Mouse (Mus musculus) thymus, postnatal 4 days (tissue): ENCODE measurements around the gene Trim37.

Experiments
- DNase-seq: peaks from one replicate; pipeline ENCODE4 v3.0.0; 2021

Trim37 gene

GRCm38 (mm10) chr11:87126824-87127816 is at the start of gene Trim37:
Gene Trim37, plus strand, starts transcription at chr11:87127077.
- DNase-seq, result peak; percentile 86

GRCm38 (mm10) chr11:87083712-87084111 is 43.2 kb upstream of the Trim37 start:
- no peak for DNase-seq

- no peak for DNase-seq
Measured at GRCm38 (mm10) chr11:87085461-87085860, 41.4 kb upstream of the Trim37 start.

- DNase-seq, result peak; percentile 79
Measured at GRCm38 (mm10) chr11:87086290-87086984, 40.4 kb upstream of the Trim37 start, which contains the start of gene Smg8. Gene Smg8, minus strand, starts transcription at chr11:87086774.

- no peak for DNase-seq
Measured at GRCm38 (mm10) chr11:87087142-87087541, 39.7 kb upstream of the Trim37 start.

- DNase-seq, result no peak
Measured at GRCm38 (mm10) chr11:87108409-87108754, 18.5 kb upstream of the Trim37 start, which contains the start of gene Prr11. Gene Prr11, minus strand, starts transcription at chr11:87108708.

- DNase-seq, result peak; percentile 93
Measured at GRCm38 (mm10) chr11:87108755-87109518, 17.9 kb upstream of the Trim37 start, which contains the start of gene Ska2. Gene Ska2, plus strand, starts transcription at chr11:87109234.

GRCm38 (mm10) chr11:87109519-87110171 is 17.2 kb upstream of the Trim37 start:
- peak; percentile 61 for DNase-seq

GRCm38 (mm10) chr11:87110172-87110909 is 16.5 kb upstream of the Trim37 start:
- no peak for DNase-seq

- DNase-seq, result no peak
Measured at GRCm38 (mm10) chr11:87121864-87122263, 5.0 kb upstream of the Trim37 start.

GRCm38 (mm10) chr11:87125562-87125961 is 1.3 kb upstream of the Trim37 start:
- no peak for DNase-seq

- DNase-seq, result no peak
Measured at GRCm38 (mm10) chr11:87126281-87126823, 525 bp upstream of the Trim37 start.

- no peak for DNase-seq
Measured at GRCm38 (mm10) chr11:87136233-87136632, 9.4 kb downstream of the Trim37 start.

- DNase-seq, result no peak
Measured at GRCm38 (mm10) chr11:87158012-87158411, 31.1 kb downstream of the Trim37 start.

- DNase-seq, result no peak
Measured at GRCm38 (mm10) chr11:87162687-87163086, 35.8 kb downstream of the Trim37 start.

GRCm38 (mm10) chr11:87163751-87164150 is 36.9 kb downstream of the Trim37 start:
- DNase-seq, result no peak

- no peak for DNase-seq
Measured at GRCm38 (mm10) chr11:87173625-87174024, 46.7 kb downstream of the Trim37 start.

GRCm38 (mm10) chr11:87175031-87175430 is 48.2 kb downstream of the Trim37 start:
- no peak for DNase-seq

- DNase-seq, result no peak
Measured at GRCm38 (mm10) chr11:87212313-87212712, 85.4 kb downstream of the Trim37 start.

GRCm38 (mm10) chr11:87222686-87223085 is 95.8 kb downstream of the Trim37 start:
- no peak for DNase-seq

GRCm38 (mm10) chr11:87227056-87227455 is 100.2 kb downstream of the Trim37 start:
- no peak for DNase-seq
